Mouse (Mus musculus) heart, postnatal 0 days (tissue): ENCODE measurements around the gene Mageh1.

ENCODE experiments used
- CTCF ChIP-seq: IDR thresholded peaks from 2 replicates; pipeline ENCODE4 v1.5.1; 2016; ENCODE audit warnings: antibody characterized with exemption, control low read depth, low read depth
- EP300 ChIP-seq: IDR thresholded peaks from 2 replicates; pipeline ENCODE4 v1.6.1; 2016; ENCODE audit warnings: antibody characterized with exemption, low read depth

GRCm38 (mm10) chrX:153007021-153007684 lies 30.2 kb downstream of the Mageh1 start:
- no peak for TF ChIP-seq CTCF
- no peak for TF ChIP-seq EP300
